Comparison of ENCODE assay signal across 16 mouse cellular contexts in genomic region chr10:26358231-26358630, GRCm38 (mm10). TPM values are rescaled to one million over a fixed set of nuclear protein-coding genes. Genes with fewer than 3 reads are reported as not detected.
DNase-seq lines count a peak whose midpoint lies in the region; ATAC-seq lines count a peak whose summit lies in the region.
"Had no signal": no experiment of that assay in that cellular context is flagged by ENCODE, and none has a peak within 500 bp of the region (broad histone marks: within the 10 kb centered on the region; RNA-seq: fewer than 3 reads in every experiment).

No protein-coding gene starts in this region.

- DNase-seq in heart, adult 11 months, result peak; percentile 48
- DNase-seq in heart, postnatal 25 days (ENCODE audit: low spot score), result no peak
- peak; percentile 46 for DNase-seq in adrenal gland, postnatal 14 days
- peak; percentile 39 to 50 for DNase-seq in right cerebral cortex, postnatal 10 days (ENCODE audit: low spot score in 2 of 2)
- DNase-seq in lung, postnatal 25 days (ENCODE audit: low spot score), result no peak
- no peak for DNase-seq in kidney, adult 11 months
- DNase-seq: cerebellum, adult 11 months; embryo, embryonic 11 days; forebrain, postnatal 0 days; gastrocnemius, adult 2 months; lung, adult 2 months had no signal

- intact Hi-C loops in heart, postnatal 25 days (cut with DNase I), result no loop called here

- ATAC-seq in CD4-positive, CD25-positive, alpha-beta regulatory T cell, adult 4 months, result peak; percentile 5
- ATAC-seq in erythroblast, adult 5-6 weeks (replicated peaks; ENCODE audit: low FRiP score, poor library complexity, severe bottlenecking), result no peak
- ATAC-seq: forebrain, postnatal 0 days; hindbrain, embryonic 16.5 days; intestine, embryonic 16.5 days; Patski had no signal

RNA-seq across cellular contexts. Expression of gene L3mbtl3, which starts 17.5 kb away (rescaled TPM):
- 1 to 10 TPM; 6.7 to 8.2 TPM for total RNA-seq in heart, postnatal 25 days (2021)
- 10 to 100 TPM; 13.4 to 14.9 TPM for polyA plus RNA-seq in CD4-positive, CD25-positive, alpha-beta regulatory T cell, adult 4 months (2017; shearing (Covaris generic))
- total RNA-seq in adrenal gland, postnatal 14 days (2021), result 17.2 and 19.3 TPM in 2 replicates
- total RNA-seq in erythroblast, adult 5-6 weeks (2015; ENCODE audit: low replicate concordance), result 3.6 and 5.0 TPM in 2 replicates
- total RNA-seq in erythroblast, adult 5-6 weeks (2017; ENCODE audit: low replicate concordance), result 3.2 and 3.7 TPM in 2 replicates

Comparison
In these comparisons a context has a peak if more than half of its experiments do, and no peak if none do; other contexts are left out.
1. DNase-seq: peak in heart, adult 11 months (single experiment), adrenal gland, postnatal 14 days (single experiment) and right cerebral cortex, postnatal 10 days (2 of 2); none in heart, postnatal 25 days (single experiment), lung, postnatal 25 days (single experiment) and kidney, adult 11 months (single experiment).